Mouse (Mus musculus): ENCODE data around the gene Cidec.

- no peak for TF ChIP-seq CTCF (IDR thresholded peaks at IDR 0.05; ENCODE audit: control insufficient read depth, insufficient read depth, insufficient read length)
- no peak for TF ChIP-seq MYOD1 (IDR thresholded peaks at IDR 0.05; ENCODE audit: control insufficient read depth, insufficient read length, low read depth)
- no peak for TF ChIP-seq CEBPB (IDR thresholded peaks at IDR 0.05; ENCODE audit: low read depth)
- TF ChIP-seq MAX (IDR thresholded peaks at IDR 0.05): no peak
- TF ChIP-seq USF1 (IDR thresholded peaks at IDR 0.05; ENCODE audit: low read depth): no peak
- no peak for TF ChIP-seq FOSL1 (IDR thresholded peaks at IDR 0.05; ENCODE audit: insufficient read depth, low read length, poor library complexity, severe bottlenecking)
Measured at GRCm38 (mm10) chr6:113384351-113384927, 51.1 kb downstream of the Cidec start.
